Mouse (Mus musculus) heart, embryonic 15.5 days (tissue): ENCODE measurements around the gene Vmn1r116. TPM values are rescaled to one million over a fixed set of nuclear protein-coding genes. Genes with fewer than 3 reads are reported as not detected.
"Not testable (repeated sequence)": the region's sequence is repeated elsewhere in the genome, so short reads cannot be mapped to it uniquely, and the experiment has no call there.

Source experiments
- ATAC-seq: fragments of 200-750 bp; cut with Nextera tagmentation; replicated peaks from 2 replicates; pipeline ENCODE4 v1.8.0; 2017; ENCODE audit warnings: low read depth, moderate TSS enrichment; ENCODE audit not compliant: insufficient number of reproducible peaks, insufficient read depth, low FRiP score
- H3K27ac ChIP-seq: fragments of 300-500 bp; sonication (generic); 2 replicates; pipeline ENCODE4 v1.5.1; 2015; ENCODE audit warnings: mild to moderate bottlenecking, inconsistent platforms
- H3K27me3 ChIP-seq: fragments of 300-500 bp; sonication (generic); 2 replicates; pipeline ENCODE4 v1.6.1; 2015; ENCODE audit warnings: inconsistent platforms
- H3K36me3 ChIP-seq: fragments of 300-500 bp; sonication (generic); 2 replicates; pipeline ENCODE4 v1.6.1; 2015; ENCODE audit warnings: mild to moderate bottlenecking, inconsistent platforms
- H3K4me1 ChIP-seq: fragments of 300-500 bp; sonication (generic); replicated peaks from 2 replicates; pipeline ENCODE4 v1.6.1; 2015; ENCODE audit warnings: inconsistent platforms
- H3K4me2 ChIP-seq: fragments of 300-500 bp; sonication (generic); 2 replicates; pipeline ENCODE4 v1.6.1; 2015; ENCODE audit warnings: inconsistent platforms, mild to moderate bottlenecking, moderate library complexity
- H3K4me3 ChIP-seq: fragments of 300-500 bp; sonication (generic); 2 replicates; pipeline ENCODE4 v1.5.1; 2015; ENCODE audit warnings: mild to moderate bottlenecking, inconsistent platforms
- H3K9ac ChIP-seq: fragments of 300-500 bp; sonication (generic); 2 replicates; pipeline ENCODE4 v1.6.1; 2015; ENCODE audit warnings: mild to moderate bottlenecking, inconsistent platforms
- H3K9me3 ChIP-seq: fragments of 300-500 bp; sonication (generic); replicated peaks from 2 replicates; pipeline ENCODE4 v1.6.1; 2016; ENCODE audit warnings: inconsistent platforms
- WGBS: fragments of 180-500 bp; shearing (Covaris S2); methylation state at CpG from one replicate; pipeline ENCODE4 v1.1.7; 2015; ENCODE audit warnings: mixed read lengths; 5-methylcytosine and 5-hydroxymethylcytosine counted together
- polyA plus RNA-seq: library from polyadenylated mRNA; unstranded; fragments of >200 nt; fragmentation: Nextera tagmentation; extraction: Ambion mirVana; gene quantifications from 2 replicates; pipeline ENCODE4 v1.2.1, GENCODE M21; 2015

The Vmn1r116 gene
- not detected in 2 replicates for polyA plus RNA-seq

DNA sequence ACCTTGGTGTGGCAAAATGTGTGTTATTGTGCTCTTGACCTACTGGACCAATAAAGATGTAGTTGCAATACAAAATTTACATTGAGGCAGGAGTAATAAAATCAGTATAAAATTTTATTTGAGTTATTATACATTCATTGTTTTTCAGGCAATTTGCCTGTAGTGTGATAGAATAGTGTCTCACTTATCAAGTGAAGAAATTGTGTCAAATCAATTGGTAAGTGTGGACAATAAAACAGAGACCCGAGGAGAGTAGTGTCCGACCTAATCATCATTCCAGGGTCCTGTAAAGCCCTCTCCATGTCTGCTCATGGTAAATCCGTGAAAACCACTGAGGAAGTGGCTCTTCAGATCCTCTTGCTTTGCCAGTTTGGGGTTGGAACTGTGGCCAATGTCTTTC lies at the start of gene Vmn1r116:
Vmn1r116 (plus strand) TSS at position 301 of the 400 bp plus-strand sequence.
- not testable (repeated sequence) for ATAC-seq, H3K4me1 ChIP-seq, H3K9me3 ChIP-seq, H3K4me2 ChIP-seq, H3K27me3 ChIP-seq, H3K36me3 ChIP-seq, H3K9ac ChIP-seq, H3K27ac ChIP-seq, H3K4me3 ChIP-seq
- WGBS = 40% methylated on average over 3 of the region's 3 CpGs

DNA sequence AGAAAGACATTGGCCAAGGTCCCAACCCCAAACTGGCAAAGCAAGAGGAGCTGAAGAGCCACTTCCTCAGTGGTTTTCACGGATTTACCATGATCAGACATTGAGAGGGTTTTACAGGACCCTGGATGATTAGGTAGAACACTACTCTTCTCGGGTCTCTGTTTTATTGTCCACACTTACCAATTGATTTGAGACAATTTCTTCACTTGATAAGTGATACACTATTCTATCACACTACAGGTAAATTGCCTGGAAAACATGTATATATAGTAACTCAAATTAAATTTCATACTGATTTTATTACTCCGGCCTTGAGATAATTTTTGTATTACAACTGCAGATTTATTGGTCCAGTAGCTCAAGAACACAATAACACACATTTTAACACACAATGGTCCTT lies 27.2 kb upstream of the Vmn1r116 start, which contains the start of gene Vmn1r115:
Vmn1r115 (minus strand) TSS at position 101 of the 400 bp plus-strand sequence.
- ATAC-seq = not testable (repeated sequence)

DNA sequence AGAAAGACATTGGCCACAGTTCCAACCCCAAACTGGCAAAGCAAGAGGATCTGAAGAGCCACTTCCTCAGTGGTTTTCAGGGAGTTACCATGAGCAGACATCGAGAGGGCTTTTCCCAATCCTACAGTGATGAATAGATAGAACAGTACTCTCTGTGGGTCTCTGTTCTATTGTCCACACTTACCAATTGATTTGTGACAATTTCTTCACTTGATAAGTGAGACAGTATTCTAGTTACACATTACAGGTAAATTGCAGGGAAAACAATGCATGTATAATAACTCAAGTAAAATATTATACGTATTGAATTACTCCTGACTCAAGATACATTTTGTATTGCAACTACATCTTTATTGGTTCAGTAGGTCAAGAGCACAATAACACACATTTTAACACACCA lies 12.0 kb downstream of the Vmn1r116 start, which contains the start of gene Vmn1r117:
Vmn1r117 (minus strand) TSS at position 101 of the 400 bp plus-strand sequence.
- H3K27ac ChIP-seq, H3K36me3 ChIP-seq, H3K4me3 ChIP-seq, H3K27me3 ChIP-seq, H3K9ac ChIP-seq, ATAC-seq, H3K4me1 ChIP-seq, H3K9me3 ChIP-seq, H3K4me2 ChIP-seq: not testable (repeated sequence)
- WGBS = no CpG with 5 or more reads among the region's 2 CpGs

More for the DNA sequence above, 27.2 kb upstream of the Vmn1r116 start, which contains the start of gene Vmn1r115:
- H3K4me2 ChIP-seq, H3K9me3 ChIP-seq, H3K4me1 ChIP-seq, H3K9ac ChIP-seq, H3K36me3 ChIP-seq, H3K27ac ChIP-seq, H3K27me3 ChIP-seq, H3K4me3 ChIP-seq: not testable (repeated sequence)
- 78% methylated on average over 1 of the region's 3 CpGs for WGBS

DNA sequence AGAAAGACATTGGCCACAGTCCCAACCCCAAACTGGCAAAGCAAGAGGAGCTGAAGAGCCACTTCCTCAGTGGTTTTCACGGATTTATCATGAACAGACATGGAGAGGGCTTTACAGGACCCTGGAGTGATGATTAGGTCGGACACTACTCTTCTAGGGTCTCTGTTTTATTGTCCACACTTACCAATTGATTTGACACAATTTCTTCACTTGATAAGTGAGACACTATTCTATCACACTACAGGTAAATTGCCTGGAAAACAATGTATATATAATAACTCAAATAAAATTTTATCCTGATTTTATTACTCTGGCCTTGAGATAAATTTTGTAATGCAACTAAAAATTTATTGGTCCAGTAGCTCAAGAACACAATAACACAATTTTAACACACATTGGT lies 40.2 kb downstream of the Vmn1r116 start, which contains the start of gene Vmn1r118:
Vmn1r118 (minus strand) TSS at position 101 of the 400 bp plus-strand sequence.
- not testable (repeated sequence) for H3K4me2 ChIP-seq, H3K9ac ChIP-seq, H3K4me3 ChIP-seq, H3K36me3 ChIP-seq, H3K9me3 ChIP-seq, ATAC-seq, H3K27ac ChIP-seq, H3K4me1 ChIP-seq, H3K27me3 ChIP-seq
- no CpG with 5 or more reads among the region's 2 CpGs for WGBS

Other genes starting within 250 kb of the Vmn1r116 start
- gene Vmn1r107, start 203.3 kb upstream of the Vmn1r116 start, polyA plus RNA-seq = not detected in 2 replicates
- gene Vmn1r111, start 169.0 kb upstream of the Vmn1r116 start, polyA plus RNA-seq = not detected in 2 replicates
- not detected in 2 replicates for gene Gm10668, start 141.6 kb upstream of the Vmn1r116 start, polyA plus RNA-seq
- not detected in 2 replicates for gene Vmn1r112, start 101.1 kb upstream of the Vmn1r116 start, polyA plus RNA-seq
- not detected in 2 replicates for gene Vmn1r113, start 85.0 kb upstream of the Vmn1r116 start, polyA plus RNA-seq
- gene Vmn1r114, start 60.1 kb upstream of the Vmn1r116 start, polyA plus RNA-seq = not detected in 2 replicates
- gene Vmn1r115, start 27.3 kb upstream of the Vmn1r116 start, polyA plus RNA-seq = not detected in 2 replicates
- gene Vmn1r117, start 11.9 kb downstream of the Vmn1r116 start, polyA plus RNA-seq = not detected in 2 replicates
- not detected in 2 replicates for gene Vmn1r118, start 40.1 kb downstream of the Vmn1r116 start, polyA plus RNA-seq
- not detected in 2 replicates for gene Vmn1r119, start 140.2 kb downstream of the Vmn1r116 start, polyA plus RNA-seq
- not detected in 2 replicates for gene Vmn1r120, start 181.5 kb downstream of the Vmn1r116 start, polyA plus RNA-seq
- not detected in 2 replicates for gene Vmn1r121, start 226.3 kb downstream of the Vmn1r116 start, polyA plus RNA-seq